Mouse (Mus musculus) myocyte (in vitro differentiated cells): ENCODE measurements around the gene Nsa2.

Experiments used
- E2F4 ChIP-seq: IDR thresholded peaks from one replicate; pipeline ENCODE4 v1.6.1; 2011; ENCODE audit warnings: mild to moderate bottlenecking, control low read depth, moderate library complexity; ENCODE audit not compliant: insufficient read depth
- POLR2A ChIP-seq: IDR thresholded peaks from one replicate; pipeline ENCODE4 v1.6.1; 2011; ENCODE audit warnings: low read depth, mild to moderate bottlenecking, control low read depth, moderate library complexity; ENCODE audit not compliant: insufficient read length
- TCF12 ChIP-seq: IDR thresholded peaks from one replicate; pipeline ENCODE4 v1.6.1; 2011; ENCODE audit warnings: mild to moderate bottlenecking, control low read depth; ENCODE audit not compliant: poor library complexity, insufficient read depth, severe bottlenecking

DNA sequence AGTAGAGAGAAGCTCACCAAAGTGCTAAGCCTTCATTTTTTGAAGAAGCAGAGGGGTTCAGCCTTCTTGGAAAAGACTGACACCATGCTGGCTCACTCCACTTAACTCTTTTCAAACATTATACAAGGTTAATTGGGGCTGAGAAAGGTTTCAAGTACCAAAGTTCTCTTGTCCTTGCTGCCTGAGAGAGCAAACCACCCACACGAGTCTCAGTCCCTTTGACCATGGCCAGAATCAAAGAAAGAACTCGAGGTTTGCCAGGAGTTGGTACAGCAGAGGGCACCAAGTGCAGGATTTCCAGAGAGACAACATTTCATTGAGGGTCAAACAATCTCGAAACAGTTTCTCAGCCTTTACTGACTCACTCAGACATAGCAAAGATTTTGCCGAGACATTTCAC lies 28.7 kb downstream of the Nsa2 start:
- no peak for TF ChIP-seq E2F4
- no peak for TF ChIP-seq TCF12
- TF ChIP-seq POLR2A = no peak
